Mouse (Mus musculus): ENCODE results near the gene Rps21.

GRCm38 (mm10) chr2:180217587-180217986 is 39.6 kb upstream of the Rps21 start:
- TF ChIP-seq CTCF (IDR thresholded peaks at IDR 0.05; ENCODE audit: insufficient read depth, low read length), result no peak
- TF ChIP-seq POLR2A (IDR thresholded peaks at IDR 0.05; ENCODE audit: borderline replicate concordance, extremely low read depth, low read depth, low read length), result no peak

Data from lung, adult 2 months (tissue).